Mouse (Mus musculus) cerebellum, adult 2 months (tissue): Measurements from ENCODE around the gene Arhgap18. TPM values are rescaled to one million over a fixed set of nuclear protein-coding genes. Genes with fewer than 3 reads are reported as not detected.
A peak's percentile ranks its signal among the peaks of the same experiment; 100 is the strongest.

Experiments used
- DNase-seq, 2 experiments: peaks; one replicate each; pipeline ENCODE4 v3.0.0; 2021
- H3K27ac ChIP-seq: fragments of 200-500 bp; 2 replicates; pipeline ENCODE4 v1.5.1; 2012; ENCODE audit warnings: low read length, control low read depth, inconsistent platforms; ENCODE audit not compliant: insufficient read depth
- H3K27me3 ChIP-seq: fragments of 200-500 bp; 2 replicates; pipeline ENCODE4 v1.6.1; 2012; ENCODE audit warnings: inconsistent platforms, mild to moderate bottlenecking, low read length, moderate library complexity; ENCODE audit not compliant: control insufficient read depth, insufficient read depth
- H3K4me1 ChIP-seq: fragments of 200-500 bp; 2 replicates; pipeline ENCODE4 v1.6.1; 2011; ENCODE audit warnings: low read length; ENCODE audit not compliant: control insufficient read depth, insufficient read depth
- H3K4me3 ChIP-seq: fragments of 200-500 bp; replicated peaks from 2 replicates; pipeline ENCODE3; 2011; ENCODE audit warnings: mild to moderate bottlenecking, low read depth, low read length, control low read depth; ENCODE audit not compliant: insufficient read depth
- CTCF ChIP-seq: fragments of 200-500 bp; IDR thresholded peaks from 2 replicates; pipeline ENCODE4 v1.5.1; 2011; ENCODE audit warnings: low read depth, mild to moderate bottlenecking, control low read depth, low read length, moderate library complexity, borderline replicate concordance; ENCODE audit not compliant: insufficient read depth
- POLR2A ChIP-seq: fragments of 200-500 bp; IDR thresholded peaks from 2 replicates; pipeline ENCODE4 v1.6.1; 2011; ENCODE audit warnings: low read length, control low read depth, borderline replicate concordance; ENCODE audit not compliant: insufficient read depth
- WGBS: fragments of 180-500 bp; shearing (Covaris S2); methylation state at CpG from one replicate; pipeline ENCODE4 v1.1.7; 2018; 5-methylcytosine and 5-hydroxymethylcytosine counted together
- polyA plus RNA-seq: library from polyadenylated mRNA; depleted of rRNA; stranded (reverse); fragments of >200 nt; gene quantifications from 2 replicates; pipeline ENCODE4 v1.2.3, GENCODE M21; 2012

The Arhgap18 gene
- polyA plus RNA-seq, 1 experiment, result 4.3 TPM

GRCm38 (mm10) chr10:26849311-26849710 lies 96.1 kb downstream of the Arhgap18 start:
- peak in 1 of 2 experiments; percentile 55 for DNase-seq
- Histone ChIP-seq H3K4me3 (no peak overlapping the region), H3K27me3 (no peaks in the 10 kb centered on the region), H3K27ac (no peak overlapping the region), H3K4me1 (no peaks in the 10 kb centered on the region)
- 5% methylated on average over 4 of the region's 4 CpGs for WGBS
- 0 out of 2 replicates have a peak, but pooled peaks have one; percentile 6 for TF ChIP-seq CTCF
- no peak for TF ChIP-seq POLR2A

GRCm38 (mm10) chr10:26849854-26850253 lies 96.6 kb downstream of the Arhgap18 start:
- Histone ChIP-seq H3K4me1 (no peaks in the 10 kb centered on the region), H3K4me3 (no peak overlapping the region), H3K27me3 (no peaks in the 10 kb centered on the region), H3K27ac (no peak overlapping the region)
- 35% methylated on average over 6 of the region's 6 CpGs for WGBS
- no peak for DNase-seq
- TF ChIP-seq POLR2A, result no peak
- TF ChIP-seq CTCF, result no peak

GRCm38 (mm10) chr10:26854556-26855100 lies 101.4 kb downstream of the Arhgap18 start:
- Histone ChIP-seq H3K4me1 (no peaks in the 10 kb centered on the region), H3K27ac (no peak overlapping the region), H3K27me3 (no peaks in the 10 kb centered on the region), H3K4me3 (no peak overlapping the region)
- 90% methylated on average over 5 of the region's 5 CpGs for WGBS
- no peak for DNase-seq
- TF ChIP-seq POLR2A, result no peak
- TF ChIP-seq CTCF, result no peak

DNA sequence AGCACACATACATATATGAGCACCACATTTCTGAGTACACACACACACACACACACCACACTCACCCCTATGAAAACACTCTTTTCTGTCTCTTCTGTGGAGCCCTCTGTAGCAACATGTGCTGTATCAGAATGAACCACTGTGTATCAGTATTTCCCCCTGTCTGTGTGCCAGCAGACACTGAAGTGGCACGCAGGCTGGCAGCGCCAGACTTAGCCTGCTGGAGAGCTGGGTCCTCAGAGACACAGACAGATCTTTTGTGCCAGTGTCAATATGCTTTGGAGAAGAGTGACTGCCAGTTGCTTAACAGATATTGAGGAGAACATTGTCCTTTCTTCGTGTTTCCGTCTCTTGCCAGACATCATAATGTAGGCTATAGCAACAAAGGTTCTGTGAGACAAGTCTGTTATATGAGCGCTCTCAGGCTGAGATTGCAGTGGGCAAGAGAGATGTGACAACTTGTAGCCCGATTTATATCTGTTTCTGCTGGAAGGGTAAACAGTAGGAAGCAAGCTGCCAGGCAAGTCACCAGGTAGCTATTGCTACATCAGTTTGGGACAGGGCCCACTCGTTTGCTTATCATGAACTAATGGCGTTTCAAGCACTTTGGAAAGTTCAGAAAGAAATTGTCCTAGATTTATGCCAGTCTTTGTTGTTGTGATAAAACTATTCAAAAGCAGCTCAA lies 102.8 kb downstream of the Arhgap18 start:
- DNase-seq, result no peak
- Histone ChIP-seq H3K27me3 (no peaks in the 10 kb centered on the region), H3K27ac (no peak overlapping the region), H3K4me1 (no peaks in the 10 kb centered on the region), H3K4me3 (no peak overlapping the region)
- TF ChIP-seq CTCF (no peak), POLR2A (no peak)
- WGBS, result 31% methylated on average over 8 of the region's 8 CpGs

GRCm38 (mm10) chr10:26857583-26857982 lies 104.4 kb downstream of the Arhgap18 start:
- H3K27ac ChIP-seq, result no peak overlapping the region
- no peak for DNase-seq
- H3K4me1 ChIP-seq, result no peaks in the 10 kb centered on the region
- no peaks in the 10 kb centered on the region for H3K27me3 ChIP-seq
- WGBS, result 91% methylated on average over 4 of the region's 4 CpGs
- TF ChIP-seq CTCF (no peak), POLR2A (no peak)
- no peak overlapping the region for H3K4me3 ChIP-seq

DNA sequence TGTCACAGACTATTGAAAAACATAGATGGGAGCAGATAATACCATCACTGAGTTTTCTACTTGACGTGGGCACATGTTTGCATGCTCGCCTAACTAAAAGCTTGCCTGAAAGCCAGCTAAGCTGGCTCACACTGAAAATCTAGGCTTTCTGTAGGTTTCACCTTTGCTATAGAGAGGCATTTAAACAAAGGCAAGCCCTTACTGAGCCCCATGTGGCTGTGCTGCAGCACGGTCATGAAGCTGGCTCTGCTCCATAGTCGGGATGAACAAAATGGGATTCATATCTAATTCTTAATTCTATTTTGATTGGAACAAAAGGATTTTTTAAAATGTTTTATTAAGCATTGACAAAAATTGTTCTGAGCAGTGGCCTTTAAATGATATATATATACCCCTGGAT lies 105.3 kb downstream of the Arhgap18 start:
- Histone ChIP-seq H3K27me3 (no peaks in the 10 kb centered on the region), H3K27ac (no peak overlapping the region), H3K4me3 (no peak overlapping the region), H3K4me1 (no peaks in the 10 kb centered on the region)
- DNase-seq, result no peak
- 66% methylated on average over 4 of the region's 4 CpGs for WGBS
- no peak for TF ChIP-seq POLR2A
- no peak for TF ChIP-seq CTCF

GRCm38 (mm10) chr10:26861231-26861630 lies 108.0 kb downstream of the Arhgap18 start:
- Histone ChIP-seq H3K4me1 (no peaks in the 10 kb centered on the region), H3K27ac (no peak overlapping the region), H3K27me3 (no peaks in the 10 kb centered on the region), H3K4me3 (no peak overlapping the region)
- DNase-seq, result no peak
- no peak for TF ChIP-seq POLR2A
- TF ChIP-seq CTCF, result no peak

GRCm38 (mm10) chr10:26862207-26862606 lies 109.0 kb downstream of the Arhgap18 start:
- no peak for TF ChIP-seq CTCF
- no peak for TF ChIP-seq POLR2A
- no peaks in the 10 kb centered on the region for H3K4me1 ChIP-seq
- H3K4me3 ChIP-seq, result no peak overlapping the region
- WGBS, result 89% methylated on average over 4 of the region's 4 CpGs
- no peak overlapping the region for H3K27ac ChIP-seq
- no peak for DNase-seq
- no peaks in the 10 kb centered on the region for H3K27me3 ChIP-seq
